Mouse (Mus musculus): ENCODE data around the gene Rabl3.

DNA sequence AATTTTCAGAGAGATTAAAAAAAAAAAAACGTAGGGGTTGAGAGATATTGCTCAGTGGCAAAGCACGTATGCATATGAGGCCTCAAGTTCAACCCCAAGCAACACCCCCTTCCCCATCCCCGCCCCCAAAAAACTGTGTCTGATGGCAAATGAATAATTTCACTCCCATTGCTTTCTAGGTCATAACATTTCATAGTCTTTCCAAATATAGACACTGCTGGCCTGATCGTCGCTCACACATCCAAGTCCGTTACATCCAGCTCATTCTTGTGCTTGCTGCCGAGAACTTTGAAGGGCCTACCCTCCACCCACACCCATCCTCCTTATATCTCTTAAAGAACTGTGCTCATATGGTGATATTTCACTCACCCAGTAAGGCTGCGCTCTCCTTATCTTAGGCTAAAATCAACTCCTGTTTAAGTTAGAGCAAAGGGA, 45.5 kb downstream of the Rabl3 start:
- TF ChIP-seq MAX (IDR thresholded peaks at IDR 0.05): no peak
- TF ChIP-seq CTCF (IDR thresholded peaks at IDR 0.05; ENCODE audit: control insufficient read depth, insufficient read depth, insufficient read length): no peak
- TF ChIP-seq USF1 (IDR thresholded peaks at IDR 0.05; ENCODE audit: low read depth): no peak
- TF ChIP-seq FOSL1 (IDR thresholded peaks at IDR 0.05; ENCODE audit: insufficient read depth, low read length, poor library complexity, severe bottlenecking): no peak
- TF ChIP-seq MYOG (IDR thresholded peaks at IDR 0.05; ENCODE audit: control insufficient read depth, extremely low read depth, insufficient read length): no peak
- TF ChIP-seq MYOD1 (IDR thresholded peaks at IDR 0.05; ENCODE audit: control insufficient read depth, insufficient read length, low read depth): no peak
- TF ChIP-seq CEBPB (IDR thresholded peaks at IDR 0.05; ENCODE audit: low read depth): no peak
